Mouse (Mus musculus): ENCODE data around the gene Slc35f6.

DNA sequence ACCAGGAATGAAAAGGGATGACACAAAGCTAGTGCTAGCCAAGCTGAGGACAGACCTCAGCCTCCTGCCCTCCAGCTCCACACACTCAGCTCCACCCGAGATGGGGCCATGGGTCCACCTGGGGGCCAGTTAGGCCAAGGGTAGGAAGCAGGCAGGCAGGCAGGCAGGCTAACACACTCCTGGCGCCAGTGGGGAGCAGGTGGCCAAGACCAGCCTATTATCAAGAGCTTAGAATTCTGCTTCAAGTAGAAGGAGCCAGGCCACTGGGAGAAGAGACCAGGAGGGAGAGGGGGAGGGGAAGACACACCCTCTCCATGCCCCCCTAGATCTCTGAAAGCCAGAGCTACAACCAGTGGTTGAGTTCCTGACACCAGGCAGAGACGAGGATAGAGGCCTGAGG, 31.1 kb upstream of the Slc35f6 start:
- TF ChIP-seq CTCF (conservative IDR thresholded peaks at IDR 0.05; ENCODE audit: low read length) (no peak), POU5F1 (IDR thresholded peaks at IDR 0.05; ENCODE audit: borderline replicate concordance, low read length) (no peak), NANOG (IDR thresholded peaks at IDR 0.05; ENCODE audit: borderline replicate concordance, low read length) (no peak)
